Mouse (Mus musculus) frontal cortex, postnatal 25 days (tissue): ENCODE measurements around the gene Ubtf.
"Not testable (repeated sequence)": the region's sequence is repeated elsewhere in the genome, so short reads cannot be mapped to it uniquely, and the experiment has no call there.

ENCODE experiments used
- DNase-seq, 2 experiments: peaks; one replicate each; pipeline ENCODE4 v3.0.0; 2022; ENCODE audit warnings: low spot score in 2 of 2

The Ubtf gene

DNA sequence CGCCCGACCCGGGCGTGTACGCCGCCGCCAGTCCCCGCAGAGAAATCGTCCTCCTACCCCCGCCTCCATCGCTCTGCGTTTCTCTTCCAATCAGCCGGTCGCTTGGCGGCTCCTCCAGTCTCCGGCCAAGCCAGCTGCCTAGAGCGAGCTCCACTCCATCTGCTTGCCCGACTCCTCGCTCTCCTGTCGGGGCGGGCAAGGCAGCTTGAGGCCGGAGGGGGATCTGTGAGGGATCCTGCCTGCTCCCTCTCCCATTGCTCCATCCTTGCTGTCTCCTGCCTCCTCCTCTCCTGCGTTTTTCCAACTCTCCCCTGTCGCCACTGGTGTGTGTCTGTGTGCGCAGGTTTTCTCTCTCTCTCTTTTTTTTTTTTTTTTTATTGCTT lies at the start of gene Ubtf:
Gene Ubtf, minus strand, starts transcription at position 333 of the 383 bp plus-strand sequence.
- DNase-seq, result peak; percentile 60 to 70

DNA sequence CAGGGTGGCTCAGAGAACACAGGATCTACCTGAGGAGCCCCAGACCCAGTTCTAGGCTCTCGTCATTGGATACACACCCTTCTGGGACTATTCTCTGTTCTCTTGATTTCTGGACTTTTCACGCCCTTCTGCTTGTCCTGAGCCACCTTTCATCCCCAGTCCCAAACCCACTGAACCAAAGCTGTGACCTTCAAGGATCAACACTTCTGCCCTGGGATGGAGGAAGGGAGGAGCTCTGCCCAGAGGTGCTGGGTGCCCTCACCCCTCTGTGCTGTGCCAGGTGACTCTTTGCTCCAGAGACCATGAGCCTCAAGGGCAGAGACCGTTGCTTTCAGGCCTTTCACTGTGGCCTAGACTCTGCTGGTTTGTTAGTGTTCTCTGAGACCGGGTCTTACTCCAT lies 49.7 kb upstream of the Ubtf start:
- no peak for DNase-seq

- DNase-seq, result no peak
These were observed 48.8 kb upstream of the Ubtf start for GRCm38 (mm10) chr11:102368347-102368746.

- no peak for DNase-seq
These were observed 48.1 kb upstream of the Ubtf start for GRCm38 (mm10) chr11:102367504-102368280.

DNA sequence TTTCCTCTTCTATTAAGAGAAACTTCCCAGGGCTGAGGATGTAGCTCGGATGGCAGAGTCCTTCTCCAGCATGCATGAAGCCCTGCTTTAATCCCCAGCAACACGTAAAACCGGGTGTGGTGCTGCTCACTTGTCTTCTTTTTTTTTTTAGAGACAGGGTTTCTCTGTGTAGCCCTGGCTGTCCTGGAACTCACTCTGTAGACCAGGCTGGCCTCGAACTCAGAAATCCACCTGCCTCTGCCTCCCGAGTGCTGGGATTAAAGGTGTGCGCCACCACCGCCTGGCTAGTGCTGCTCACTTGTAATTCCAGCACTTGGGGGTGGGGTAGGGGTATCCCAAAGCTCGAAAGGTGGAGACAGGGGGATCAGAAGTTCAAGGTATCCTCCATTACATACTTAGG lies 46.6 kb upstream of the Ubtf start, which contains the start of gene Slc4a1:
Gene Slc4a1, minus strand, starts transcription at position 101 of the 400 bp plus-strand sequence.
- not testable (repeated sequence) for DNase-seq

GRCm38 (mm10) chr11:102365699-102366098 lies 46.2 kb upstream of the Ubtf start:
- no peak for DNase-seq

GRCm38 (mm10) chr11:102364570-102365371 lies 45.2 kb upstream of the Ubtf start:
- no peak for DNase-seq

GRCm38 (mm10) chr11:102363623-102364022 lies 44.1 kb upstream of the Ubtf start:
- DNase-seq, result no peak

DNA sequence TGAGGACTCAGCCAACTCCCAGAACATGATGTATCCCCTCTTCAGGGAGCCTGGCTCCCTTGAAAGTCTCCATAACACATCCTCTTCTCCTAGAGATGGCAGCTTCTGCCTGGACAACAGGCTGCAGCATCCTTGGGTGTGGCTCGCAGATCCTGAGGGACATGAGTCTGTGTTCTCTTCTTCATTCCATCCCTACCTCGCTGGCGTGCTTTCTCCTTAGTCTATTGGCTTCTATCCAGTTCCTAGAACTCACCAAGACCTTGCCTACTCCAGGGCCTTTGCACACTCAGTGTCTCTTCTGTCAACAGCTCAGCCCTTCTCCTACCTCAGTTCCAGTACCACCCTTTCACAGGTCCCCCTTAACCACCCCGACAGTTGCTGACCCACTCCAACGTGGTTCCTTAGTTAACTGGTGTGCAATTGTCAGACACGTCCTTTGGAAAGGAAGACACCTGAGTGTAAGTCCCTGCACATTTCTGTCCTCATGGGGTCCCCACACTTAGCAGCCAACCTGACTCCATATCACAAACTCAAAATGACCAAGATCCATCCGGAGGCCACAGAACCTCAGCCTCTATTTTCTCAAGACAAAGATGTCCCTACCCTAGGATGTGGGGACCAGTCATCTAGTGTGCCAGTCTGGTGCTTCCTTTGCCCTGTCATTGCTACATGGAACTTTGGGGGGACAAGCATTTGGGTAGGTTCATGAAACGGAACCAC lies 42.4 kb upstream of the Ubtf start:
- no peak for DNase-seq

DNA sequence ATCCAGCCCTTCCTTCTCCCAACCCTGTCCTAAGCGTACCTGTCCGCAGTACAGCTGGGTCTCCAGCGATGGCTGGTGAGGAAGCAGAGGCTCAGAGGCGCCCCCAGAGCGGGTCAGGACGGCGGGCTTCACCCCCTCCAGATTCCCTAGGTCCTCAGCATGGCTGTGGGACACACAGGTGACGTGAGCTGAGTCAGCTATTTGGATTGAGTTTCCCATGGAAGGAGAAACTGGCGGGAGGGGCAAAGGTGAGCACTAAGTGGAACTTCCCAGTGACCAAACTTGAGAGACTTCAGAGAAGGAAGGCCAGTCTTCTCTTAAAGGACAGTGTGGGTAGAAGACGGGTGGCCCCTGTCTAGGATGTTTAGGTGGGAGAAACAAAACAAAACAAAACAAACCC lies 38.8 kb upstream of the Ubtf start:
- DNase-seq, result no peak

- no peak for DNase-seq
These were observed 37.3 kb upstream of the Ubtf start for GRCm38 (mm10) chr11:102356636-102357350.

DNA sequence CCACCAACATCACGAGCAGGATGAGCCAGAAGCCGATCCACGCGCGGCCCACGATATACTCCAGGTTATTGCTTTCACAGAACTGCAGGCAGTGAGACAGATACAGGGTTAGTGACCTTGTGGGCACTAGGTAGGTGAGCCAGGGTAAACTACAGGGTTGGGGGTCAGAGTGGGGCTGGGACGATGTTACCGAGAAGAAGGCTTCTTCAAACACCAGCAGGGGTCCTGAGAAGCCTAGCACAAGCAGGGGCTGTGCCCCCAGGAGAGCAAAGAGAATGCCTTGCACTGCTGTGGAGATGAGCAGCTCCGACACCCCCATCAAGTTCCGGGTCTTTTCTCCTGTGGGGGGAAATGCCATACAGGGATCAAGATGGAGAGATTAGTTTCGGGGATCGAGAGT lies 36.6 kb upstream of the Ubtf start:
- DNase-seq, result no peak

- DNase-seq, result no peak
These were observed 36.0 kb upstream of the Ubtf start for GRCm38 (mm10) chr11:102355501-102355900.

- no peak for DNase-seq
These were observed 33.5 kb upstream of the Ubtf start for GRCm38 (mm10) chr11:102353021-102353431.

GRCm38 (mm10) chr11:102352378-102352777 lies 32.8 kb upstream of the Ubtf start:
- DNase-seq, result no peak

- no peak for DNase-seq
These were observed 31.5 kb upstream of the Ubtf start for GRCm38 (mm10) chr11:102350981-102351523.

- DNase-seq, result no peak
These were observed 30.9 kb upstream of the Ubtf start for GRCm38 (mm10) chr11:102350416-102350815.

GRCm38 (mm10) chr11:102349189-102349954 lies 29.8 kb upstream of the Ubtf start:
- no peak for DNase-seq

- no peak for DNase-seq
These were observed 29.2 kb upstream of the Ubtf start for GRCm38 (mm10) chr11:102348771-102349170.

GRCm38 (mm10) chr11:102348101-102348585 lies 28.6 kb upstream of the Ubtf start:
- DNase-seq, result no peak
